Mouse (Mus musculus): ENCODE data around the gene Pet100. TPM values are rescaled to one million over a fixed set of nuclear protein-coding genes. Genes with fewer than 3 reads are reported as not detected.

Gene Pet100
- polyA plus RNA-seq, 1 experiment: 65.4 TPM

DNA sequence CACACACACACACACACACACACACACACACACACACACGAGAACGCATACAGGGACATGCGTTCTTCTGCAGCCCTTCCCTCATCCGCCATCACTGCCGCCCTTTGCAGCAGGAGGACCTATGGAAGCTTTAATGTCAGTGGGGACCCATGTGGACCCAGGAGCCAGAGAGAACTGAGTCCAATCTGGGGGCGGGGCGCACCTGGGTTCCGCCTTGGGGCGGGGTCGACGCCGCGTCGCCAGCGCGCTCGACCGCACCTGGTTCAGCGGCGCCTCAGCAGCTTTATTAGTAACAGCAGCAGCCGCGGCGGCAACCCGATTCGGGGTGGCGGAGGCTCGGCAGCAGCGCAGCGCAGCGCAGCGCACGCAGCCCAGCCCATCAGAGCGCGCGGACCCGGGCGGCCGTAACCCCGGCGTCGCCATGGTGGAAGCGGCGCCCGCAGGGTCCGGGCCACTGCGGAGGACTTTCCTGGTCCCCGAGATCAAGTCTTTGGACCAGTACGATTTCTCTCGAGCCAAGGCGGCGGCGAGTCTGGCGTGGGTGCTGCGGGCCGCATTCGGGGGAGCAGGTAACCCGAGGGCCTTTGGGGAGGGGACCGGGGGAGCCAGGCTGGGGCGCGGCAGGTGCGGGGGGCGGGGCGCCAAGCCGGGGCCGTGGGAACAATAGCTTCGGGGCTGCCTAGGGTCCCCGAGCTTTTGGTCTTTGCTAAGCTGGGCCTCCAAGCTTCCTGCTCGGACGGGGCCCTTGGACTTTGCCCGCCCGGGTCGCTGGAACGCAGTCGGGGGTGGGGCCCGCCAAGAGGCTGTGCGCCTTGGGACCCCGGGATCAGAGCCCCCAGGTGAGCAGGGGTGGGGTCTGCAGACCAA lies 33.7 kb upstream of the Pet100 start:
- H3K27me3 ChIP-seq (ENCODE audit: control insufficient read depth, insufficient read depth, low read length): no peaks in the 10 kb centered on the region
- TF ChIP-seq CTCF (IDR thresholded peaks at IDR 0.05; ENCODE audit: borderline replicate concordance, insufficient read depth, low read depth, low read length): no peak
- peak; percentile 51; the same call in 1 of the 2 replicates for TF ChIP-seq POLR2A (IDR thresholded peaks at IDR 0.05; ENCODE audit: borderline replicate concordance, insufficient read depth, low read length)
- no peaks in the 10 kb centered on the region for H3K4me1 ChIP-seq (ENCODE audit: control insufficient read depth, insufficient read depth, low read length)
- DNase-seq: peak; percentile 78 to 79
- peak overlapping the region; percentile 94 for H3K4me3 ChIP-seq (replicated peaks; ENCODE audit: insufficient read depth, low read depth, low read length)
- peak overlapping the region; percentile 6; the same call in 1 of the 2 replicates for H3K27ac ChIP-seq (ENCODE audit: insufficient read depth, low read length)
- under 1% methylated on average over 77 of the region's 77 CpGs for WGBS

DNA sequence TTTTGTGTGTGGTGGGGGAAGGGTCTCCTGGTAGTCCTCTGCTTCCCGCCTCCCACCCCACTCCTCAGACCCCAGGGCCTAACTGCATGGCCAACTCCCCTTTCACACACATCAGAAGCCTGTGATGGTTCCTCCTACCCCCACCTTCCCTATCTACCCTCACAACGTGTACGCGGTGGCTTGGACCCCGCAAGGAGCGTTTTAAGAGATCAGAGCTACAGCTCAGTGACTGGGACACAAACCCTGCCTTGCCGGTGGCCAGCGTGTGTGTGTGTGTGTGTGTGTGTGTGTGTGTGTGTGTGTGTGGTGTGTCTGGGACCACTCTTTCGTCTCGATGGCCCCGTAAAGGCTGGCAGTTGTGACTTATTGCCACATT lies 33.1 kb upstream of the Pet100 start:
- DNase-seq: peak in 1 of 2 experiments; percentile 47
- WGBS: 5% methylated on average over 11 of the region's 11 CpGs
- Histone ChIP-seq H3K27ac (ENCODE audit: insufficient read depth, low read length) (no peak overlapping the region), H3K4me3 (replicated peaks; ENCODE audit: insufficient read depth, low read depth, low read length) (peak overlapping the region; percentile 94), H3K4me1 (ENCODE audit: control insufficient read depth, insufficient read depth, low read length) (peaks cover 1% of the 10 kb centered on the region), H3K27me3 (ENCODE audit: control insufficient read depth, insufficient read depth, low read length) (no peaks in the 10 kb centered on the region)
- TF ChIP-seq CTCF (IDR thresholded peaks at IDR 0.05; ENCODE audit: borderline replicate concordance, insufficient read depth, low read depth, low read length): no peak
- TF ChIP-seq POLR2A (IDR thresholded peaks at IDR 0.05; ENCODE audit: borderline replicate concordance, insufficient read depth, low read length): no peak

DNA sequence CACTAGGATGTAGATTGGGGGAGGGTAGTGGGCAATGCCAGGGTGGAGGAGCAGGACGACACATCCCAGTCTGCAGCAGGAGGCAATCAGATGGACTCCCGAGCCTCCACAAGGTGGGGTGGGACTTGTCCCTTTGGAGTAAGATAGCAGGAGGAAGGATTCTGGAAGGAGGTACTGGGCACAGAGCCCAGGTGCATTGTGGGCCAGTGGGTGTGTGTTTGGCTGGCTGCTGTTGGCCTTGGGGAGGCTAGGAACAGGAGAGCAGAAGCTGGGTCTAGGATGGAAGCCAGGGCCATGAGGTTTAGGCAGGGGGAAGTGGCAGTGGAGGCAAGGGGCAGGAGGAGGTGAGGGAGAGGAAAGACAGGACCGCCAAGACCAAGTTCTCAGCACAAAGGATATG lies 27.9 kb upstream of the Pet100 start:
- Histone ChIP-seq H3K27ac (ENCODE audit: insufficient read depth, low read length) (no peak overlapping the region), H3K27me3 (ENCODE audit: control insufficient read depth, insufficient read depth, low read length) (no peaks in the 10 kb centered on the region), H3K4me1 (ENCODE audit: control insufficient read depth, insufficient read depth, low read length) (peaks cover 5% of the 10 kb centered on the region), H3K4me3 (replicated peaks; ENCODE audit: insufficient read depth, low read depth, low read length) (no peak overlapping the region)
- WGBS: 13% methylated on average over 3 of the region's 3 CpGs
- no peak for TF ChIP-seq POLR2A (IDR thresholded peaks at IDR 0.05; ENCODE audit: borderline replicate concordance, insufficient read depth, low read length)
- peak in 1 of 2 experiments; percentile 40 for DNase-seq

DNA sequence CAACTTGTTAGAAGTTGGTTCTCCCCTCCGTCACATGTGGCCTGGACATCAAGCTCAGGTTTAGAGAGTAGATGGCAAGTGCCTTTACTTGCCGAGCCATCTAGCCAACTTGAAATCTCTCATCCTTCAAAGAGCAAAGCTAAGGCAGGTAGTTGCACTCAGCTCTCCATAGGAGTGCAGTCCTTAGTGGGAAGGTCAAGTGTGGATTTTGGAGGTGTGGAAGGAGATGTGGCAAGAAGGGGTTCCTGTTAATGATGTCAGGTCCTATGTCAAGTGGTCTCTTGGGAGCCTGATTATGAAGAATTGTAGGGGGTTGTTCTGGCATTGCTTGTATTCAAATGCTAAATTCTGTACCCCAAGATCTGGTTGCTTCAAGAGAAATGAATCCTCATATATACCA lies 26.9 kb upstream of the Pet100 start:
- WGBS: 87% methylated on average over 2 of the region's 2 CpGs
- no peak overlapping the region for H3K4me3 ChIP-seq (replicated peaks; ENCODE audit: insufficient read depth, low read depth, low read length)
- H3K4me1 ChIP-seq (ENCODE audit: control insufficient read depth, insufficient read depth, low read length): peaks cover 5% of the 10 kb centered on the region
- DNase-seq: no peak
- no peak for TF ChIP-seq CTCF (IDR thresholded peaks at IDR 0.05; ENCODE audit: borderline replicate concordance, insufficient read depth, low read depth, low read length)
- TF ChIP-seq POLR2A (IDR thresholded peaks at IDR 0.05; ENCODE audit: borderline replicate concordance, insufficient read depth, low read length): no peak
- H3K27me3 ChIP-seq (ENCODE audit: control insufficient read depth, insufficient read depth, low read length): no peaks in the 10 kb centered on the region
- no peak overlapping the region for H3K27ac ChIP-seq (ENCODE audit: insufficient read depth, low read length)

DNA sequence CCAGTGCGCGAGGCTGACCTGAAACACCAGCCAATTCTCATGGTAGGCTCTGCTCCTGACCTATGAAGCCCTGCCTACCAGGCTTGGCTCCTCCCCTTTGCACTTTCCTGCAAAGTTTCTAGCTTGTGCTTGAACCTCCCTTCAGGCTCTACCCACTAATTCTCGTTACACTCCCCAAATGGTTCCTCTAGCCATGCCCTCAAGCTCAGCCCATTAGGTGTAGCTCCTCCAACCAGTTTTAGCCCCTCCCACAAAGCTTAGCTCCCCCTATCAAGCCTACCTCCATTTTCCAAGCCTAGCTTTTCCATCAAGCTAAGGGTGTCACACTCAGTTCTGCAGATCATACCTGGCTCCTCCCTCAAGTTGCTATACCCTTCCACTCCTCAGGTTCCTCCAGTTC lies 23.3 kb upstream of the Pet100 start:
- no peaks in the 10 kb centered on the region for H3K27me3 ChIP-seq (ENCODE audit: control insufficient read depth, insufficient read depth, low read length)
- H3K4me1 ChIP-seq (ENCODE audit: control insufficient read depth, insufficient read depth, low read length): peaks cover 5% of the 10 kb centered on the region
- no peak overlapping the region for H3K27ac ChIP-seq (ENCODE audit: insufficient read depth, low read length)
- WGBS: 69% methylated on average over 3 of the region's 3 CpGs
- DNase-seq: no peak
- TF ChIP-seq POLR2A (IDR thresholded peaks at IDR 0.05; ENCODE audit: borderline replicate concordance, insufficient read depth, low read length): no peak
- TF ChIP-seq CTCF (IDR thresholded peaks at IDR 0.05; ENCODE audit: borderline replicate concordance, insufficient read depth, low read depth, low read length): no peak
- no peak overlapping the region for H3K4me3 ChIP-seq (replicated peaks; ENCODE audit: insufficient read depth, low read depth, low read length)

DNA sequence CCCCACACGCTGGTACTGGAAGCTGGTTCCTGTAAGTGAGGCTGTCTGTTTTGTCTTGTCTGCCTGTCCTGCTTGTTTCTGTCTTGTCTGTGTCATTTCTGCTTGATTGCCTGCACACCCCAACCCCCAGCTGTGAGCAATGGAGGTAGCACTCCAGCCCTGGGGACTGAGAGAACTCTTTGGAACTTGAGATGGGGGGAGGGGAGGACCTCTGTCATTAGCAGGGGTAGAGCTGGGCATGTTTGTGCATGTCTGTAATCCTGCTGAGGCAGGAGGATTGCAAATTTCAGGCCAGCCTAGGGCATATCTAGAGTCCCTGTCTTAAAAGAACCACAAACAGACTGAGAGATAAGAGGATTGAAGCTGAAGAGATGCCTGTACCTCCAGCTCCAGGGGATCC lies 22.1 kb upstream of the Pet100 start:
- Histone ChIP-seq H3K27ac (ENCODE audit: insufficient read depth, low read length) (no peak overlapping the region), H3K4me3 (replicated peaks; ENCODE audit: insufficient read depth, low read depth, low read length) (no peak overlapping the region), H3K4me1 (ENCODE audit: control insufficient read depth, insufficient read depth, low read length) (no peaks in the 10 kb centered on the region), H3K27me3 (ENCODE audit: control insufficient read depth, insufficient read depth, low read length) (no peaks in the 10 kb centered on the region)
- 70% methylated on average over 1 of the region's 1 CpGs for WGBS
- DNase-seq: no peak
- TF ChIP-seq POLR2A (IDR thresholded peaks at IDR 0.05; ENCODE audit: borderline replicate concordance, insufficient read depth, low read length): no peak

DNA sequence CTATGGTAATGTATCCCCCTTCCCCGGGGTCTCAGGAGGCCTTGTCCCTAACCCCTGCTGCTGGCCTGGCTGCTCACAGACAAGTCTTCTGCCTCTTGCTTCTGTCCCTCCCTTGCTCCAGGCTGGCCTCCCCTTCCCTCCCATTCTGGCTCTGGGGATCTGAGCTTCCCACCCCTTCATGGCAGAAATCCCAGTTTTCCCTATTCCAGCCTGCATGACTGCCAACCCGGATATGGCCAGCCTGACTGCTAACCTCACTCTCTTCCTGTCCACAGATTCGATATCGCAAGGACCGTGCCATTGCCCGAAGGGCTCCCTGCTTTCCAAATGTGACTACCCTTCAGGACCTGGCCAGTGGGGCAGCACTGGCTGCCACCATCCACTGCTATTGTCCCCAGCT lies 20.9 kb upstream of the Pet100 start:
- WGBS: 10% methylated on average over 6 of the region's 6 CpGs
- H3K4me3 ChIP-seq (replicated peaks; ENCODE audit: insufficient read depth, low read depth, low read length): no peak overlapping the region
- H3K27me3 ChIP-seq (ENCODE audit: control insufficient read depth, insufficient read depth, low read length): no peaks in the 10 kb centered on the region
- DNase-seq: no peak
- no peak for TF ChIP-seq CTCF (IDR thresholded peaks at IDR 0.05; ENCODE audit: borderline replicate concordance, insufficient read depth, low read depth, low read length)
- no peak for TF ChIP-seq POLR2A (IDR thresholded peaks at IDR 0.05; ENCODE audit: borderline replicate concordance, insufficient read depth, low read length)
- no peaks in the 10 kb centered on the region for H3K4me1 ChIP-seq (ENCODE audit: control insufficient read depth, insufficient read depth, low read length)
- no peak overlapping the region for H3K27ac ChIP-seq (ENCODE audit: insufficient read depth, low read length)

DNA sequence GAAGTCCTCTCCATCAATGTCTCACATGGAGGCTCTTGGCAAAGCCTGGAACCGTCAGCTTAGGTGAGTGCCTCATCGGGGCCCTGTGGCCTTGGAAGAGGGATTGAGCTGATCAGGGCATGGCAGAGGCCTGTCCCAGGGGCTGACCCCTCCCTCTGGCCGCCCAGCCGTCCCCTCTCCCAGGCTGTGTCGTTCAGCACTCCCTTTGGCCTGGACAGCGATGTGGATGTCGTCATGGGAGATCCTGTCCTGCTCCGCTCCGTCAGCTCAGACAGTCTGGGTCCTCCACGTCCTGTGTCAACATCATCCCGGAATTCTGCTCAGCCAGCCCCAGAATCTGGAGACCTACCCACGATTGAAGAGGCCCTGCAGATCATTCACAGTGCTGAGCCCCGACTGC lies 17.9 kb upstream of the Pet100 start:
- WGBS: 81% methylated on average over 13 of the region's 13 CpGs
- no peak for DNase-seq
- H3K4me3 ChIP-seq (replicated peaks; ENCODE audit: insufficient read depth, low read depth, low read length): no peak overlapping the region
- H3K4me1 ChIP-seq (ENCODE audit: control insufficient read depth, insufficient read depth, low read length): no peaks in the 10 kb centered on the region
- TF ChIP-seq CTCF (IDR thresholded peaks at IDR 0.05; ENCODE audit: borderline replicate concordance, insufficient read depth, low read depth, low read length) (no peak), POLR2A (IDR thresholded peaks at IDR 0.05; ENCODE audit: borderline replicate concordance, insufficient read depth, low read length) (no peak)
- H3K27ac ChIP-seq (ENCODE audit: insufficient read depth, low read length): no peak overlapping the region
- H3K27me3 ChIP-seq (ENCODE audit: control insufficient read depth, insufficient read depth, low read length): no peaks in the 10 kb centered on the region
